Mouse (Mus musculus) stomach, postnatal 0 days (tissue): Measurements from ENCODE around the gene Dtx1. TPM values are rescaled to one million over a fixed set of nuclear protein-coding genes. Genes with fewer than 3 reads are reported as not detected.

Source experiments
- ATAC-seq: fragments of 200-750 bp; cut with Nextera tagmentation; 2 replicates; pipeline ENCODE4 v1.8.0; 2017; ENCODE audit not compliant: low FRiP score, low TSS enrichment
- DNase-seq: peaks from one replicate; pipeline ENCODE4 v3.0.0-alpha.2; 2016; ENCODE audit warnings: low spot score
- H3K27ac ChIP-seq: fragments of 300-500 bp; sonication (generic); replicated peaks from 2 replicates; pipeline ENCODE4 v1.5.1; 2014; ENCODE audit warnings: mild to moderate bottlenecking, control low read depth
- H3K27me3 ChIP-seq: fragments of 300-500 bp; sonication (generic); 2 replicates; pipeline ENCODE4 v1.6.1; 2014; ENCODE audit warnings: low read length; ENCODE audit not compliant: control insufficient read depth, insufficient read depth
- H3K36me3 ChIP-seq: fragments of 300-500 bp; sonication (generic); 2 replicates; pipeline ENCODE4 v1.6.1; 2014; ENCODE audit warnings: low read length, mixed read lengths; ENCODE audit not compliant: control insufficient read depth, insufficient read depth
- H3K4me1 ChIP-seq: fragments of 300-500 bp; sonication (generic); replicated peaks from 2 replicates; pipeline ENCODE4 v1.6.1; 2014; ENCODE audit warnings: antibody characterized with exemption; ENCODE audit not compliant: control insufficient read depth, insufficient read depth
- H3K4me2 ChIP-seq: fragments of 300-500 bp; sonication (generic); replicated peaks from 2 replicates; pipeline ENCODE4 v1.6.1; 2014; ENCODE audit warnings: low read depth, mild to moderate bottlenecking, control low read depth, moderate library complexity
- H3K4me3 ChIP-seq: fragments of 300-500 bp; sonication (generic); 2 replicates; pipeline ENCODE4 v1.5.1; 2014; ENCODE audit warnings: low read depth, low read length, control low read depth
- H3K9ac ChIP-seq: fragments of 300-500 bp; sonication (generic); 2 replicates; pipeline ENCODE4 v1.6.1; 2014; ENCODE audit warnings: mild to moderate bottlenecking, low read length, control low read depth, mixed read lengths
- H3K9me3 ChIP-seq: fragments of 300-500 bp; sonication (generic); 2 replicates; pipeline ENCODE4 v1.6.1; 2016; ENCODE audit warnings: low read length; ENCODE audit not compliant: control insufficient read depth
- CTCF ChIP-seq: IDR thresholded peaks from 2 replicates; pipeline ENCODE4 v1.5.1; 2016; ENCODE audit warnings: antibody characterized with exemption, low read depth, mild to moderate bottlenecking, moderate library complexity
- EP300 ChIP-seq: optimal IDR thresholded peaks from 2 replicates; pipeline ENCODE3; 2016; ENCODE audit warnings: antibody characterized with exemption
- WGBS: fragments of 180-500 bp; shearing (Covaris S2); extraction: QIAGEN DNeasy Blood & Tissue Kit; methylation state at CpG from one replicate; pipeline ENCODE4 v1.1.7; 2014; 5-methylcytosine and 5-hydroxymethylcytosine counted together
- polyA plus RNA-seq: library from polyadenylated mRNA; unstranded; fragments of >200 nt; fragmentation: Nextera tagmentation; extraction: Ambion mirVana; gene quantifications from 2 replicates; pipeline ENCODE4 v1.2.1, GENCODE M21; 2015

Gene Dtx1
- 2.0 and 3.1 TPM in 2 replicates for polyA plus RNA-seq

GRCm38 (mm10) chr5:120711827-120712226 lies at the start of gene Dtx1:
TSS of gene Dtx1 (minus strand) at chr5:120711927.
- Histone ChIP-seq H3K9ac (peak within 1 kb of the TSS; percentile 55), H3K4me2 (peak within 1 kb of the TSS; percentile 67), H3K4me1 (no peaks in the 10 kb centered on the region), H3K27ac (no peak within 1 kb of the TSS), H3K9me3 (no peaks in the 10 kb centered on the region), H3K27me3 (0 out of 2 replicates have a peak, but pooled peaks cover 2% of the 10 kb centered on the region), H3K4me3 (peak within 1 kb of the TSS; percentile 43), H3K36me3 (no peaks in the 10 kb centered on the region)
- no peak for DNase-seq
- no peak for ATAC-seq
- WGBS, result 46% methylated on average over 3 of the region's 3 CpGs
- TF ChIP-seq EP300 (no peak), CTCF (no peak)

GRCm38 (mm10) chr5:120754215-120754614 lies 42.5 kb upstream of the Dtx1 start:
- TF ChIP-seq EP300 (no peak), CTCF (no peak)
- Histone ChIP-seq H3K9ac (no peak overlapping the region), H3K4me2 (no peak overlapping the region), H3K36me3 (no peaks in the 10 kb centered on the region), H3K9me3 (no peaks in the 10 kb centered on the region), H3K27me3 (no peaks in the 10 kb centered on the region), H3K4me1 (no peaks in the 10 kb centered on the region), H3K27ac (no peak overlapping the region), H3K4me3 (no peak overlapping the region)
- WGBS, result 82% methylated on average over 4 of the region's 4 CpGs
- ATAC-seq (no peak), DNase-seq (no peak)

- H3K27ac ChIP-seq, result no peak overlapping the region
- 70% methylated on average over 3 of the region's 3 CpGs for WGBS
- no peaks in the 10 kb centered on the region for H3K9me3 ChIP-seq
- no peaks in the 10 kb centered on the region for H3K4me1 ChIP-seq
- TF ChIP-seq CTCF, result no peak
- TF ChIP-seq EP300, result no peak
- no peaks in the 10 kb centered on the region for H3K27me3 ChIP-seq
- ATAC-seq (no peak), DNase-seq (no peak)
- no peak overlapping the region for H3K9ac ChIP-seq
- H3K36me3 ChIP-seq, result no peaks in the 10 kb centered on the region
- H3K4me3 ChIP-seq, result no peak overlapping the region
- H3K4me2 ChIP-seq, result no peak overlapping the region
These were observed 41.1 kb upstream of the Dtx1 start for GRCm38 (mm10) chr5:120752786-120753185.

GRCm38 (mm10) chr5:120751206-120751605 lies 39.5 kb upstream of the Dtx1 start:
- H3K9ac ChIP-seq, result no peak overlapping the region
- no peak for ATAC-seq
- no peak overlapping the region for H3K4me2 ChIP-seq
- H3K27me3 ChIP-seq, result no peaks in the 10 kb centered on the region
- 68% methylated on average over 3 of the region's 3 CpGs for WGBS
- no peak for DNase-seq
- no peak overlapping the region for H3K4me3 ChIP-seq
- no peaks in the 10 kb centered on the region for H3K4me1 ChIP-seq
- no peaks in the 10 kb centered on the region for H3K36me3 ChIP-seq
- H3K27ac ChIP-seq, result no peak overlapping the region
- H3K9me3 ChIP-seq, result no peaks in the 10 kb centered on the region
- TF ChIP-seq CTCF, result no peak
- no peak for TF ChIP-seq EP300

GRCm38 (mm10) chr5:120749688-120750087 lies 38.0 kb upstream of the Dtx1 start, which contains the start of gene Oas2:
TSS of gene Oas2 (minus strand) at chr5:120749853.
- H3K9ac ChIP-seq, result no peak within 1 kb of the TSS
- 45% methylated on average over 5 of the region's 5 CpGs for WGBS
- no peak for DNase-seq

GRCm38 (mm10) chr5:120746451-120746850 lies 34.7 kb upstream of the Dtx1 start:
- no peak for DNase-seq
- TF ChIP-seq EP300, result no peak
- TF ChIP-seq CTCF, result peak; percentile 81

More at GRCm38 (mm10) chr5:120749688-120750087, 38.0 kb upstream of the Dtx1 start, which contains the start of gene Oas2:
- ATAC-seq, result peak; percentile 53; the same call in 1 of the 2 replicates
- no peak within 1 kb of the TSS for H3K4me3 ChIP-seq
- H3K4me2 ChIP-seq, result no peak within 1 kb of the TSS
- H3K27ac ChIP-seq, result no peak within 1 kb of the TSS
- TF ChIP-seq CTCF, result no peak
- TF ChIP-seq EP300, result no peak
- no peaks in the 10 kb centered on the region for H3K27me3 ChIP-seq
- H3K9me3 ChIP-seq, result no peaks in the 10 kb centered on the region
- no peaks in the 10 kb centered on the region for H3K36me3 ChIP-seq
- H3K4me1 ChIP-seq, result no peaks in the 10 kb centered on the region

More at GRCm38 (mm10) chr5:120746451-120746850, 34.7 kb upstream of the Dtx1 start:
- no peak overlapping the region for H3K4me2 ChIP-seq
- WGBS, result 6% methylated on average over 5 of the region's 5 CpGs
- no peaks in the 10 kb centered on the region for H3K9me3 ChIP-seq
- H3K36me3 ChIP-seq, result no peaks in the 10 kb centered on the region
- H3K27ac ChIP-seq, result no peak overlapping the region
- H3K9ac ChIP-seq, result no peak overlapping the region
- no peak for ATAC-seq
- no peak overlapping the region for H3K4me3 ChIP-seq
- no peaks in the 10 kb centered on the region for H3K4me1 ChIP-seq
- no peaks in the 10 kb centered on the region for H3K27me3 ChIP-seq
